Mouse (Mus musculus) kidney, adult 2 months (tissue): Measurements from ENCODE around the gene Limk2. TPM values are rescaled to one million over a fixed set of nuclear protein-coding genes. Genes with fewer than 3 reads are reported as not detected.

Experiments used
- DNase-seq: peaks from one replicate; pipeline ENCODE4 v3.0.0; 2021
- H3K27ac ChIP-seq: fragments of 200-500 bp; 2 replicates; pipeline ENCODE4 v1.5.1; 2012; ENCODE audit warnings: low read depth, low read length, control low read depth, inconsistent platforms; ENCODE audit not compliant: insufficient read depth
- H3K27me3 ChIP-seq: fragments of 200-500 bp; replicated peaks from 2 replicates; pipeline ENCODE4 v1.6.1; 2012; ENCODE audit warnings: mild to moderate bottlenecking, moderate library complexity, low read length, inconsistent platforms; ENCODE audit not compliant: control insufficient read depth, insufficient read depth
- H3K36me3 ChIP-seq: fragments of 200-500 bp; 2 replicates; pipeline ENCODE4 v1.6.1; 2012; ENCODE audit warnings: mild to moderate bottlenecking, moderate library complexity, low read length, inconsistent platforms; ENCODE audit not compliant: control insufficient read depth, insufficient read depth
- H3K4me1 ChIP-seq: fragments of 200-500 bp; 2 replicates; pipeline ENCODE4 v1.6.1; 2011; ENCODE audit warnings: low read length; ENCODE audit not compliant: control insufficient read depth, insufficient read depth
- H3K4me3 ChIP-seq: fragments of 200-500 bp; 2 replicates; pipeline ENCODE4 v1.5.1; 2011; ENCODE audit warnings: mild to moderate bottlenecking, low read depth, low read length, control low read depth; ENCODE audit not compliant: insufficient read depth
- CTCF ChIP-seq: fragments of 200-500 bp; conservative IDR thresholded peaks from 2 replicates; pipeline ENCODE4 v1.5.1; 2011; ENCODE audit warnings: low read depth, mild to moderate bottlenecking, control low read depth, low read length, moderate library complexity, mixed read lengths; ENCODE audit not compliant: insufficient read depth, insufficient read length
- POLR2A ChIP-seq: fragments of 200-500 bp; IDR thresholded peaks from one replicate; pipeline ENCODE4 v1.6.1; 2011; ENCODE audit warnings: low read depth, low read length, control low read depth
- WGBS: fragments of 180-500 bp; shearing (Covaris S2); methylation state at CpG from one replicate; pipeline ENCODE4 v1.1.7; 2018; 5-methylcytosine and 5-hydroxymethylcytosine counted together
- polyA plus RNA-seq: library from polyadenylated mRNA; depleted of rRNA; stranded (reverse); fragments of >200 nt; gene quantifications from 2 replicates; pipeline ENCODE4 v1.2.3, GENCODE M21; 2012

Limk2 gene
- polyA plus RNA-seq, 1 experiment: 48.7 TPM

DNA sequence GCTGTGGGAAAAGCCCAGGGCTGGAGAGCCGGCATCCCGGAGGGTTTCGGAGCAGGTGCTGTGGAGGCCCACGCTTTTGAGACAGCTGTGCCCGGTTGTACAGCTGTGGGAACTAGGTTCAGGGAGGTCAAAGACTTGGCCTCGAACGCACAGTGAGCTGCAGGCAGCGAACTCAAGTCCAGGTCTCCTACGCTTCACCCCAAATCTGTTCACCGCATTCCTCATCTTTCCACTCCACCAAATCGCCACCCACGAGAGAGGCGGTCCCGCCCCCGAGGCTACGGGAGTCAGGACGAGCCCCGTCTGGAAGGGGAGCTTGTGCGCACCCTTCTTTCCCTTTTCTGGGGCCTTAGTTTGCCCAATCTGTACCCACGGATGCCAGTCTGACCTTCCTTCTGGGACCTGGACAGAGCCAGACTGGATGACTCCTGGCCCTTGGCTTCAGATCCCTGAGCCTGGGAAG, 42.7 kb upstream of the Limk2 start:
- Histone ChIP-seq H3K27ac (peak overlapping the region; percentile 92), H3K4me3 (peak overlapping the region; percentile 77), H3K4me1 (peaks cover 3% of the 10 kb centered on the region; the same call in 1 of the 2 replicates), H3K36me3 (no peaks in the 10 kb centered on the region), H3K27me3 (no peaks in the 10 kb centered on the region)
- TF ChIP-seq CTCF (no peak), POLR2A (no peak)
- DNase-seq: no peak
- under 1% methylated on average over 20 of the region's 20 CpGs for WGBS

DNA sequence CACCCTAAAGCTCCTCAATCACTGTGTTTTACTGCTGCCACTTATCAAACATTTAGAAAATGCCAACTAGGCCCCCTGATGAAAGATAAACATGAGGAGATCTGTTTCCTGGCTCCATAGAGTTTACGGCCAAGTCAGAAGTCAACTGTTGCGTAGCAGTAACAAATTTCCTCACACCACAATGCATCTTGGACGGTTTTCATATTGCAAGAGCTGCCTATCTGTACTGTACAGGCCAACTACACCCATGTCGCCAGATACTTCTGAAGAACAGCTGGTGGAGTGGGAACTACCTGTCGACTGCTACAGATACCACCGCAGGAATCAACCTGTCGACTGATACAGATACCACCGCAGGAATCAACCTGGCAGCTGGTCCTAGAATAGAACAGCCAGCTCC, 35.9 kb upstream of the Limk2 start:
- DNase-seq: no peak
- Histone ChIP-seq H3K4me3 (no peak overlapping the region), H3K27me3 (no peaks in the 10 kb centered on the region), H3K4me1 (peaks cover 9% of the 10 kb centered on the region), H3K27ac (no peak overlapping the region), H3K36me3 (no peaks in the 10 kb centered on the region)
- TF ChIP-seq CTCF: no peak
- TF ChIP-seq POLR2A: no peak
- 79% methylated on average over 8 of the region's 8 CpGs for WGBS

DNA sequence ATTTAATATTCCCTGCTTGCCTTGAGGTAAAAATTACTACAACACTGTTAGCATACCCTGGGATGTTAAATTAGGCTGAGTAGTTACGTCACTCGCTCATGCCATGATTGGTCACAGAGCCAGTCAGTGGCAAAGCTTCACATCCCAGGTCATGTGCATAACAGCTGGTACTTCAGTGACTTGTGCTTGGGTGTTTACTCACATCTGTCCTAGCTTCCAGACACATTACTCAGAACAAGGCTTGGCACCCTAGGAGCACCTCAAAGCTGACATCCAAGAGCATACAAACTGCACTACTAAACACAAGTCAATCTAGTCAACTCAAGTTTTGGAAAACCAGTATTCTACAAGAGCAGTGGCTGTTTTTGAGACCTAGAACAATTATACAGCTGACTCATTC, 34.1 kb upstream of the Limk2 start:
- WGBS: 87% methylated on average over 2 of the region's 2 CpGs
- no peak for DNase-seq
- H3K4me1 ChIP-seq: peaks cover 9% of the 10 kb centered on the region; the same call in 1 of the 2 replicates
- TF ChIP-seq POLR2A (no peak), CTCF (no peak)
- no peaks in the 10 kb centered on the region for H3K36me3 ChIP-seq
- no peak overlapping the region for H3K27ac ChIP-seq
- H3K27me3 ChIP-seq: no peaks in the 10 kb centered on the region
- H3K4me3 ChIP-seq: no peak overlapping the region

DNA sequence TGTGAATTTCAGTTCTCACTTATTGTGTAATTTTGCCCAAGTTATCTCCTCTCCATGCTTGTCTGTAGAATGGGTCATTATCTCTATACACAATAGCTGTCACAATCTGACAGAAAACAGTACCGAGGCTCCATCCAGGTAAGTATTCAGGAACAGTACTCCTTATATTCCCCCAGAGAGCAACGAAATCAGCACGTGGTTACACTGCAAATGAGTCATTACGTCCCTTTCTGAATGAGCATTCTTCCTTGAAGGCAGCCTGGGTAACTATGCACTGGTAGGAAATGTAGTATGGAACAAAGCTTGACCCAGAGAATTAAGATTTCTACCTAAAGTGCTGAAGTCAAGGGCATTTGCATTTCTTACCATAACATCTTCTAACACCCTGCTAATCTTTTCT, 33.7 kb upstream of the Limk2 start:
- H3K4me1 ChIP-seq: peaks cover 9% of the 10 kb centered on the region; the same call in 1 of the 2 replicates
- no peak overlapping the region for H3K4me3 ChIP-seq
- DNase-seq: no peak
- no peaks in the 10 kb centered on the region for H3K36me3 ChIP-seq
- WGBS: 81% methylated on average over 4 of the region's 4 CpGs
- H3K27ac ChIP-seq: no peak overlapping the region
- no peaks in the 10 kb centered on the region for H3K27me3 ChIP-seq
- TF ChIP-seq POLR2A (no peak), CTCF (no peak)

DNA sequence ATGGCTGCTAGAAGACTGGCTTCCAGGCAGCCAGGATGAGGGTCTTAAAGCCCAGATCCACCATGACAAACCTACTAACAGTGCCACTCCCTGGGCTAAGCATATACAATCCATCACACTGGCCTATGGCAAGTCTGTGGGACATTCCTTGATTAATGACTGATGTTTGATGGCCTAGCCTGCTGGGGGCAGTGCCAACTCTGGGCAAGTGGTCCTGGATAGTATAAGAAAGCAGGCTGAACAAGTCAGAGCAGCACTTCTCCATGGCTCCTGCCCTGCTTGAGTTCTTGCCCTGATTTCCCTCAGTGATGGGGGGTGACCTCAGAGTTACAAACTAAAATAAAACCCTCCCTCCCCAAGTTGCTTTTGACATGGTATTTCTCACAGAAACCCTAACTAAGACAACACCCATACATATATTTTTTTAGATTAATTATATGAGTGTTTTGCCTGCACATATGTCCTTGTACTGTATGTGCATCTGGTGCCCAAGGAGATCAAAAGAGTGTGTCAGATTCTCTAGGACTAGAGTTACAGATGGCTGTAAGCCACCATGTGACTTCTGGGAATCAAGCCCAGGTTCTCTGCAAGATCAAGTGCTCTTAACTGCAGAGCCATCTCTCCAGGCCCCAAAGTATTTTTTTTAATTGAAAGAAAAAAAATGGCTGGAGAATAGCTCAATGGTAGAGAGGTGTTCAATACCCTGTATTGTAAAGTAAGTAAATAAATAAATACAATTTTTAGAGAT, 32.9 kb upstream of the Limk2 start:
- no peak for TF ChIP-seq CTCF
- no peak for TF ChIP-seq POLR2A

DNA sequence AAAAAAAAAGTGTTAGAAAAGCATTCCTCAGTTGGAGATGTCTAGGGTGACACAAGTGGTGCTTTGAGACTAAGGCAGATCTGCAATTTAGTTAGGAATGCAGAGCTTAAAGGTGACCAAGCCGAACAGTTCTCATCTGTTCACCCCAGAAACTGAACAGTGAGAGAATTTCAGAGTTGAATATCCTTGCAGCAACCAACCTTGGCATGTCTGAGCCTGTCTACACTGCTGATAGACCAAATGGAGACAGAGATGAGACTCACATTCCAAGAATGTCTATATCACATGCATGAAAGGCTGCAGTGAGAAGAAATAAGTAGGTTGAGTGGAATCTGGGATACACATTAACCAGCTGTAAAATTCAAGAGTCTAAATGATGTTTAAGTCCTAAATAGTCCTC, 28.6 kb upstream of the Limk2 start:
- Histone ChIP-seq H3K4me1 (0 out of 2 replicates have a peak, but pooled peaks cover 3% of the 10 kb centered on the region), H3K36me3 (no peaks in the 10 kb centered on the region), H3K4me3 (no peak overlapping the region), H3K27ac (no peak overlapping the region), H3K27me3 (no peaks in the 10 kb centered on the region)
- WGBS: 70% methylated on average over 1 of the region's 1 CpGs
- DNase-seq: no peak
- TF ChIP-seq POLR2A (no peak), CTCF (no peak)

More for the DNA sequence above, 32.9 kb upstream of the Limk2 start:
- Histone ChIP-seq H3K27ac (no peak overlapping the region), H3K27me3 (no peaks in the 10 kb centered on the region), H3K4me3 (no peak overlapping the region), H3K36me3 (no peaks in the 10 kb centered on the region), H3K4me1 (peaks cover 9% of the 10 kb centered on the region; the same call in 1 of the 2 replicates)
- peak; percentile 64 for DNase-seq

DNA sequence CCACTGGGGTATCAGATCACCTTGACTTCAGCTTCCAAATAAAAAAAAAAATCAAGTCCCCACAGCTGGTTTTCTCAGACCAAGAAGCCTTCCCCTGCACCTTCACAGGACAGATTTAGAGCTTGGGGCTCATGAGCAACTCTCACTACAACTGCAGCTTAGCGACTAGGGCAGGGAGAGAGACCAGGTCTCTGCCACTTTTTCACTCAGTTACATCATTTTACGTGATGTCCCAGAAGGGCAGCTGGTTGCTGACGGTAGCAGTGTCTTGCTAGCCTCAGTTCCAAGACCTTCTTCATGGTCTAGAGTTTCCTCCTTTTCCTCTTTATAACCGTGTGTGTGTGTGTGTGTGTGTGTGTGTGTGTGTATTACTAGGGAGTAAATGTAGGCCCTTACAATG, 24.8 kb upstream of the Limk2 start:
- Histone ChIP-seq H3K27ac (no peak overlapping the region), H3K4me1 (no peaks in the 10 kb centered on the region; the same call in 1 of the 2 replicates), H3K27me3 (no peaks in the 10 kb centered on the region), H3K4me3 (no peak overlapping the region), H3K36me3 (no peaks in the 10 kb centered on the region; the same call in 1 of the 2 replicates)
- 75% methylated on average over 4 of the region's 4 CpGs for WGBS
- DNase-seq: no peak
- TF ChIP-seq POLR2A (no peak), CTCF (no peak)
